Mouse (Mus musculus): Measurements from ENCODE around the gene Tdrd1.

The Tdrd1 gene

DNA sequence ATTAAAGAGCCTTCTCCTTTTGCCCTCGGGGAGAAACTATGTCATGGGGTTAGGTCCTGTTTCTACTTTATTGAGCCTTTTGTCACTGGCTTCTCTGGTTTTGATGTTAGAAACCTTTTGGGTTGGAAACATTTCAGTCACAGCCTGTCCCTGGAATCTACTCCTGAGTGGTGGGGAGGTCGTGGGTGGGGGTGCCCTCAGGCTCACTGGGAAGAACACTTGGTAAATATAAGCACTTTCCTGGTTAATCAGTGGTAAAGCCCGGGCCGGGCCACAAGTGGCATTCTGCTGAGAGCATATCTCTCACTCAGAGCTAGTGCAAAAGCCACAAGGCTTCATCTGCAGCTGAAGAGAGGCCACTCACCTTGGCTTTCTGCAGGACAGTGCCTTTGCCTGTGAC is 87.8 kb downstream of the Tdrd1 start:
- no peak for DNase-seq (ENCODE audit: low spot score)

DNA sequence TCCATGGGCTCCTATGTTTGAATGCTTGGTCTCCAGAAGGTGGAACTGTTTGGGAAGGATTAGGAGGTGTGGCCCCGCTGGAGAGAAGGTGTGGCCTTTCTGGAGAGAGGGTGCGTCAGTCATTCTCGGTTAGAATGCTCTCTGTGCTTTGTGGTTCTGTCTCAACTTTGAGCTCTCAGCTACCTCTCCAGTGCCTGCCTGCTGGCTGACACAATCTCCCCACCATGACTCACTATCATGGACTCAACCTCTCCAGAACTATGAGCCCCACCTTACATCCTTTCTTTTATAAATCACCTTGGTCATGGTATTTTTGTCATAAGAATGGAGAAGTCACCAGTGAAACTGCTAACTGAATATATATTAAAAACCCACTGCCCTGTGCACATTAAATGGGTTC is 88.6 kb downstream of the Tdrd1 start:
- no peak for DNase-seq (ENCODE audit: low spot score)

DNA sequence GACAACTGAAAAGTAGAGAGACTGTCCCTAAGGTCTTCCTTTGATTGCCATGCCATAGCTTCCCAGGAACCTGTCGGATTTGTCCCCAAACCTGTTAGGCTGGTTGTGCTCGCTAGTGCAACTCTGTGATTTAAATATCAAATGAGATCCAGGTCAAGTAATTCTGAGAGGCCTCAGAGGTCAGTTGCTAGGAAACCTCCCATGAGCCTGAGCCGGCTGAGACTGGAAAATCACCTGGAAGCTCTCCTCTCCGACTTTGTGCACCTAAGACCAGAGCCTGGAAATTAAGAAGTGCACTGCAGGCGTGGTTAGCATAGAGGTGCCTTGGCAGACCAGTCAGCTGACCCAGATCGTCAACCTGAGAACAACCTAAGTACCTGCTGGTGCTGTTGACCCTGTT is 89.1 kb downstream of the Tdrd1 start:
- no peak for DNase-seq (ENCODE audit: low spot score)

All from retina, embryonic 14.5 days (tissue).